Mouse (Mus musculus): ENCODE measurements around the gene Sytl5. TPM values are rescaled to one million over a fixed set of nuclear protein-coding genes. Genes with fewer than 3 reads are reported as not detected.

The Sytl5 gene
- total RNA-seq, 1 experiment, result 1.9 TPM

DNA sequence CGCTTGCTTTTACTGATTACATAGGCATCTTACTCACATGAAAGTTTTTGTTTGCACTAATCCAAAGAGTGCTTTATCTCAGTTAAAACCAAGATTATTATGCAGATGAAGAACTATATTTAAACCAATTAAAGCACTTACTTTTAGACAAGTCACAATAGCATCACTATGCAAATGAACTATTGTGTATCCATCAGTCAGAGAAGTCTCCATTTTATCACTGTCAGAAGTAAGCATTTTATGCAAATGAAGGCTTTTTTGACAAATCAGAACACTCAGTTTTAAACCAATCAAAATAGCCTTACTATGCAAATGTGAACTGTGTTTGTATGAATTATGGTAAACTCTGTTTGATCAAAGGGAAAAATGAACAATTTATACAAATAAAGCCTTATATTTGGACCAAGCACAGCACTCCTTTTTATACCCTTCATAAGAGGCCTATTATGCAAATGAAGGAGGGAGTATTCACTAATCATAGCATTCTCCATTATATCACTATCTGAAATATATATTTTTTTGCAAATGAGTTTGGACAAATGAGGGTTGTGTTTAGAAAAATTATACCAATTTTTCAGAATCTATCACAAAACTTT, 122.4 kb downstream of the Sytl5 start:
- H3K27ac ChIP-seq (ENCODE audit: insufficient read depth, low read depth, low read length, poor library complexity, severe bottlenecking), result no peak overlapping the region
- TF ChIP-seq ZNF384 (IDR thresholded peaks at IDR 0.05; ENCODE audit: low read depth, low read length) (no peak), HCFC1 (IDR thresholded peaks at IDR 0.05; ENCODE audit: borderline replicate concordance, insufficient read depth, low read length) (no peak), MAFK (IDR thresholded peaks at IDR 0.05; ENCODE audit: insufficient read depth, low read depth, low read length) (no peak), ZC3H11A (IDR thresholded peaks at IDR 0.05; ENCODE audit: borderline replicate concordance, low read depth, low read length) (no peak), CHD2 (IDR thresholded peaks at IDR 0.05; ENCODE audit: low read depth, low read length) (no peak)
- no peak overlapping the region for H3K4me3 ChIP-seq (ENCODE audit: insufficient read depth in 1 of 2, low read depth in 1 of 2, low read length in 2 of 2, poor library complexity in 1 of 2, severe bottlenecking in 1 of 2)
- no peaks in the 10 kb centered on the region for H3K9me3 ChIP-seq (ENCODE audit: control insufficient read depth, insufficient read depth, low read depth, low read length)
- no peak overlapping the region for H3K9ac ChIP-seq (ENCODE audit: insufficient read depth, low read depth, low read length, poor library complexity, severe bottlenecking)
- no peaks in the 10 kb centered on the region for H3K4me1 ChIP-seq (ENCODE audit: control insufficient read depth in 2 of 2, insufficient read depth in 2 of 2, low read length in 2 of 2, poor library complexity in 1 of 2)
- H3K36me3 ChIP-seq (ENCODE audit: control insufficient read depth, insufficient read depth, low read length, poor library complexity, severe bottlenecking), result no peaks in the 10 kb centered on the region
- DNase-seq (ENCODE audit: low read depth, low spot score), result no peak
- in situ Hi-C loops (cut with MboI; ENCODE audit: low sequenced_read_pairs in 2 of 2, unreplicated experiment in 2 of 2), result no loop called here

DNA sequence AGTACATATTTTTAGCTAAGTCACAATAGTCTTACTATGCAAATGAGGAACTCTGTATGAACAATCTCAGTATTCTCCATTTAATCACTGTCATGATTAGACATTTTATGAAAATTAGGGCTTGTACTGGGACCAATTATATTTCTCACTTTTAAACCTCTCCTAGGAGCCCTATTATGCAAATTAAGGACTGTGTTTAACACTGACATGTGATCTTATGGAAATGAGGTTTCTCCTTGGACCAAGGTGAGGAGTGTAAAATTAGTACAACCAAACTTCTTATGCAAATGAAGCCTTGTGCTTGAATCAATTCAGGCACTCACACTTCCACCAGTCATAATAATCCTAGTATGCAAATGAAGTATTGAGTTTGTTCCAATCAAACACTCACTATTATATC, 124.8 kb downstream of the Sytl5 start:
- no peaks in the 10 kb centered on the region for H3K9me3 ChIP-seq (ENCODE audit: control insufficient read depth, insufficient read depth, low read depth, low read length)
- no peak for DNase-seq (ENCODE audit: low read depth, low spot score)
- in situ Hi-C loops (cut with MboI; ENCODE audit: low sequenced_read_pairs in 2 of 2, unreplicated experiment in 2 of 2), result no loop called here
- H3K9ac ChIP-seq (ENCODE audit: insufficient read depth, low read depth, low read length, poor library complexity, severe bottlenecking), result no peak overlapping the region
- H3K4me1 ChIP-seq (ENCODE audit: control insufficient read depth in 2 of 2, insufficient read depth in 2 of 2, low read length in 2 of 2, poor library complexity in 1 of 2), result no peaks in the 10 kb centered on the region
- no peaks in the 10 kb centered on the region for H3K36me3 ChIP-seq (ENCODE audit: control insufficient read depth, insufficient read depth, low read length, poor library complexity, severe bottlenecking)
- H3K4me3 ChIP-seq (ENCODE audit: insufficient read depth in 1 of 2, low read depth in 1 of 2, low read length in 2 of 2, poor library complexity in 1 of 2, severe bottlenecking in 1 of 2), result no peak overlapping the region
- no peak overlapping the region for H3K27ac ChIP-seq (ENCODE audit: insufficient read depth, low read depth, low read length, poor library complexity, severe bottlenecking)
- TF ChIP-seq CHD2 (IDR thresholded peaks at IDR 0.05; ENCODE audit: low read depth, low read length), result no peak
- TF ChIP-seq ZC3H11A (IDR thresholded peaks at IDR 0.05; ENCODE audit: borderline replicate concordance, low read depth, low read length), result no peak

DNA sequence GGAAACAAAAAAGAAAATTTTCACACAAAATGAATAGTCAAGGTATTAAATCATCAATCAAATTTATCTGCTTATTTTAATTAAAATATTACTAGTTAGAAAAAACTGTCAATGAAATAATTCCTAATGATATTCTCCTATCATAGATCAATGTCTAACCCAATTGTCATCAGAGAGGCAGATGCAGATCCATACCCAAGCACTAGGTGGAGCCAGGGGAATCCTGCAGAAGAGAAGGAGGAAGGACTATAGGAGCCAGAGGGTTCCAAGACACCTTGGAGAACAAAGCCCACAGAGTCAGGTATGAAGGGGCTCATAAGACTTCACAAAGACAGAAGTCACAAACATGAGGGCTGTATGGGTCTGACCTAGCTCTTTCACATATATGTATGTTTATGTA, 149.2 kb downstream of the Sytl5 start:
- no peaks in the 10 kb centered on the region for H3K9me3 ChIP-seq (ENCODE audit: control insufficient read depth, insufficient read depth, low read depth, low read length)
- no peak for TF ChIP-seq ZNF384 (IDR thresholded peaks at IDR 0.05; ENCODE audit: low read depth, low read length)
- no peak for TF ChIP-seq CHD2 (IDR thresholded peaks at IDR 0.05; ENCODE audit: low read depth, low read length)
- no peak for TF ChIP-seq MAFK (IDR thresholded peaks at IDR 0.05; ENCODE audit: insufficient read depth, low read depth, low read length)
- no peak for TF ChIP-seq HCFC1 (IDR thresholded peaks at IDR 0.05; ENCODE audit: borderline replicate concordance, insufficient read depth, low read length)
- TF ChIP-seq ZC3H11A (IDR thresholded peaks at IDR 0.05; ENCODE audit: borderline replicate concordance, low read depth, low read length), result no peak
- no peak overlapping the region for H3K4me3 ChIP-seq (ENCODE audit: insufficient read depth in 1 of 2, low read depth in 1 of 2, low read length in 2 of 2, poor library complexity in 1 of 2, severe bottlenecking in 1 of 2)
- H3K9ac ChIP-seq (ENCODE audit: insufficient read depth, low read depth, low read length, poor library complexity, severe bottlenecking), result no peak overlapping the region
- DNase-seq (ENCODE audit: low read depth, low spot score), result no peak
- no peaks in the 10 kb centered on the region for H3K36me3 ChIP-seq (ENCODE audit: control insufficient read depth, insufficient read depth, low read length, poor library complexity, severe bottlenecking)
- H3K27ac ChIP-seq (ENCODE audit: insufficient read depth, low read depth, low read length, poor library complexity, severe bottlenecking), result no peak overlapping the region
- H3K4me1 ChIP-seq (ENCODE audit: control insufficient read depth in 2 of 2, insufficient read depth in 2 of 2, low read length in 2 of 2, poor library complexity in 1 of 2), result no peaks in the 10 kb centered on the region
- in situ Hi-C loops (cut with MboI; ENCODE audit: low sequenced_read_pairs in 2 of 2, unreplicated experiment in 2 of 2), result no loop called here

Other genes starting within 250 kb of the Sytl5 start
- 8.9 and 16.5 TPM in 2 replicates for gene Dynlt3, start 222.6 kb upstream of the Sytl5 start, total RNA-seq (2012; rRNA removed)
- not detected in 2 replicates for gene Hypm, start 38.7 kb upstream of the Sytl5 start, total RNA-seq (2012; rRNA removed)
- gene H2al3, start 35.9 kb upstream of the Sytl5 start, total RNA-seq (2012; rRNA removed), result not detected in 2 replicates
- 0.32 and 0.36 TPM in 2 replicates for gene Srpx, start 232.1 kb downstream of the Sytl5 start, total RNA-seq (2012; rRNA removed)